Mouse (Mus musculus): ENCODE data around the gene Etl4. TPM values are rescaled to one million over a fixed set of nuclear protein-coding genes. Genes with fewer than 3 reads are reported as not detected.
"Not testable (repeated sequence)": the region's sequence is repeated elsewhere in the genome, so short reads cannot be mapped to it uniquely, and the experiment has no call there.

Etl4 gene
- polyA plus RNA-seq, 1 experiment from 2014 or later, result 77.7 TPM

- in situ Hi-C loops (cut with MboI; ENCODE audit: low pct_unique_long_range_greater_than_20kb), result no loop called here
- ChIA-PET CTCF (no interaction called here), POLR2A (no interaction called here)
- ATAC-seq, result no peak
- H3K27me3 ChIP-seq, result no peaks in the 10 kb centered on the region
- TF ChIP-seq CTCF (IDR thresholded peaks at IDR 0.05), result no peak
- DNase-seq (ENCODE audit: low read depth, low spot score), result peak; percentile 28
Measured at GRCm38 (mm10) chr2:20167073-20167472, 257.5 kb downstream of the Etl4 start.

- in situ Hi-C loops (cut with MboI; ENCODE audit: low pct_unique_long_range_greater_than_20kb), result no loop called here
- H3K27me3 ChIP-seq, result no peaks in the 10 kb centered on the region
- no peak for ATAC-seq
- CTCF ChIA-PET, result no interaction called here
- no peak for TF ChIP-seq CTCF (IDR thresholded peaks at IDR 0.05)
- POLR2A ChIA-PET, result no interaction called here
- peak; percentile 54 for DNase-seq (ENCODE audit: low read depth, low spot score)
Measured at GRCm38 (mm10) chr2:20167566-20167965, 258.0 kb downstream of the Etl4 start.

GRCm38 (mm10) chr2:20168156-20168555 lies 258.6 kb downstream of the Etl4 start:
- ChIA-PET CTCF (interaction anchor here (0.7 kb wide), 2 partner anchors 9 to 13 kb away, joined by 3 read pairs; no protein-coding TSS in a partner anchor), POLR2A (no interaction called here)
- DNase-seq (ENCODE audit: low read depth, low spot score), result peak; percentile 9
- H3K27me3 ChIP-seq, result no peaks in the 10 kb centered on the region
- ATAC-seq, result no peak
- in situ Hi-C loops (cut with MboI; ENCODE audit: low pct_unique_long_range_greater_than_20kb), result no loop called here
- no peak for TF ChIP-seq CTCF (IDR thresholded peaks at IDR 0.05)

- H3K27me3 ChIP-seq; DNase-seq (ENCODE audit: low read depth, low spot score); ATAC-seq; in situ Hi-C loops (cut with MboI; ENCODE audit: low pct_unique_long_range_greater_than_20kb); POLR2A ChIA-PET: not testable (repeated sequence)
- CTCF ChIA-PET, result interaction anchor here (1.6 kb wide), 1 partner anchor 8 kb away, joined by 3 read pairs; no protein-coding TSS in a partner anchor
Measured at GRCm38 (mm10) chr2:20176456-20177184, 267.0 kb downstream of the Etl4 start.

GRCm38 (mm10) chr2:20177236-20177635 lies 267.7 kb downstream of the Etl4 start:
- CTCF ChIA-PET, result interaction anchor here (1.6 kb wide), 1 partner anchor 9 kb away, joined by 3 read pairs; no protein-coding TSS in a partner anchor
- ATAC-seq; DNase-seq (ENCODE audit: low read depth, low spot score); in situ Hi-C loops (cut with MboI; ENCODE audit: low pct_unique_long_range_greater_than_20kb); H3K27me3 ChIP-seq; POLR2A ChIA-PET: not testable (repeated sequence)

- ATAC-seq; DNase-seq (ENCODE audit: low read depth, low spot score); H3K27me3 ChIP-seq; in situ Hi-C loops (cut with MboI; ENCODE audit: low pct_unique_long_range_greater_than_20kb); POLR2A ChIA-PET: not testable (repeated sequence)
- CTCF ChIA-PET, result interaction anchor here (0.9 to 1.2 kb wide), 2 partner anchors 8 to 12 kb away, joined by 3 to 4 read pairs; no protein-coding TSS in a partner anchor
Measured at GRCm38 (mm10) chr2:20180561-20180960, 271.0 kb downstream of the Etl4 start.

- POLR2A ChIA-PET; H3K27me3 ChIP-seq; in situ Hi-C loops (cut with MboI; ENCODE audit: low pct_unique_long_range_greater_than_20kb); DNase-seq (ENCODE audit: low read depth, low spot score); ATAC-seq; CTCF ChIA-PET: not testable (repeated sequence)
Measured at GRCm38 (mm10) chr2:20187223-20187622, 277.6 kb downstream of the Etl4 start.

- POLR2A ChIA-PET, result interaction anchor here (0.6 kb wide), 2 partner anchors 452 to 679 kb away, joined by 3 to 5 read pairs; no protein-coding TSS in a partner anchor
- peaks cover 4% of the 10 kb centered on the region for H3K27me3 ChIP-seq
- no peak for ATAC-seq
- CTCF ChIA-PET, result no interaction called here
- DNase-seq (ENCODE audit: low read depth, low spot score), result no peak
- in situ Hi-C loops (cut with MboI; ENCODE audit: low pct_unique_long_range_greater_than_20kb), result no loop called here
- no peak for TF ChIP-seq CTCF (IDR thresholded peaks at IDR 0.05)
Measured at GRCm38 (mm10) chr2:20203011-20203410, 293.4 kb downstream of the Etl4 start.

GRCm38 (mm10) chr2:20206647-20207046 lies 297.1 kb downstream of the Etl4 start:
- POLR2A ChIA-PET, result no interaction called here
- CTCF ChIA-PET, result no interaction called here
- no peak for ATAC-seq
- DNase-seq (ENCODE audit: low read depth, low spot score), result no peak
- no peak for TF ChIP-seq CTCF (IDR thresholded peaks at IDR 0.05)
- in situ Hi-C loops (cut with MboI; ENCODE audit: low pct_unique_long_range_greater_than_20kb), result no loop called here
- H3K27me3 ChIP-seq, result peaks cover 4% of the 10 kb centered on the region

- no peak for DNase-seq (ENCODE audit: low read depth, low spot score)
- in situ Hi-C loops (cut with MboI; ENCODE audit: low pct_unique_long_range_greater_than_20kb), result no loop called here
- peaks cover 4% of the 10 kb centered on the region for H3K27me3 ChIP-seq
- TF ChIP-seq CTCF (IDR thresholded peaks at IDR 0.05), result no peak
- CTCF ChIA-PET, result no interaction called here
- no peak for ATAC-seq
- POLR2A ChIA-PET, result no interaction called here
Measured at GRCm38 (mm10) chr2:20208683-20209194, 299.2 kb downstream of the Etl4 start.

- TF ChIP-seq CTCF (IDR thresholded peaks at IDR 0.05), result no peak
- ChIA-PET CTCF (interaction anchor here (0.7 to 1.2 kb wide), 2 partner anchors 55 to 407 kb away, joined by 3 read pairs; no protein-coding TSS in a partner anchor), POLR2A (no interaction called here)
- DNase-seq (ENCODE audit: low read depth, low spot score), result no peak
- in situ Hi-C loops (cut with MboI; ENCODE audit: low pct_unique_long_range_greater_than_20kb), result no loop called here
- H3K27me3 ChIP-seq, result peaks cover 4% of the 10 kb centered on the region
- no peak for ATAC-seq
Measured at GRCm38 (mm10) chr2:20209359-20209758, 299.8 kb downstream of the Etl4 start.

Measured in Patski (cell line).